Mouse (Mus musculus) A20 (cell line): ENCODE data around the gene Gpr26.

Experiments
- DNase-seq: peaks from one replicate; pipeline ENCODE4 v3.0.0-alpha.2; 2011; ENCODE audit warnings: low read depth, low spot score

Gene Gpr26

GRCm38 (mm10) chr7:132025591-132025990 is 59.3 kb downstream of the Gpr26 start:
- no peak for DNase-seq

- DNase-seq, result no peak
Measured at GRCm38 (mm10) chr7:132026671-132027070, 60.4 kb downstream of the Gpr26 start.

DNA sequence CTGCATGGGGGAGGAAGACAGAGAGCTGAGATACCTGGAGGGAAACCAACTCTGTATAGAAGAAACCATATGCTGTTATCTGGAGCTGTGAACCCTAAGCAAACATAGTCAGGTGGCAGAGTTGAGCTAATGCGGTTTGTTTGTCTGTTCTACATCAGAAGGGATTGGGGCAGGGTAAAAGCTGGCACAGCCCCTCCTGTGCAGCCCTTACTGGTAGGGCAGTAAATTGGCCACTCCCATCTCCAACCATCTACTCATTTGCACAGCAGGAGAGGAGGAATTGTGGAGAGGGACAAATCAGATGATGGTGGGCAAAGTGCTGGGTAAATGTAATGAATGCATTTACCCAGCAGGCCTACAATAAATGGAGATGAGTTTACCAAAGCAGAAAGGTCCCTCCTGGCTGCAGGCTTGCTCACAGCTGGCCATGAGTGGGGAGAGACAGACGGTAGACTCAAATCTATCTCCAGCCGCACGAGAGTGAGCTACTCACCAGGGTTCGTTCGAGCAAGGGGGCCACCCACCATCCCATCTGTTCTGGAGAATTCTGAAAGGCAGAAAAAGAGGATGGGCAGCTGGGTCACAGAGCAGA is 65.8 kb downstream of the Gpr26 start:
- DNase-seq, result no peak
